Mouse (Mus musculus) thymus, postnatal 4 days (tissue): ENCODE data around the gene Gm11168.
"Not testable (repeated sequence)": the region's sequence is repeated elsewhere in the genome, so short reads cannot be mapped to it uniquely, and the experiment has no call there.

Experiments used
- DNase-seq: peaks from one replicate; pipeline ENCODE4 v3.0.0; 2021

Gene Gm11168

DNA sequence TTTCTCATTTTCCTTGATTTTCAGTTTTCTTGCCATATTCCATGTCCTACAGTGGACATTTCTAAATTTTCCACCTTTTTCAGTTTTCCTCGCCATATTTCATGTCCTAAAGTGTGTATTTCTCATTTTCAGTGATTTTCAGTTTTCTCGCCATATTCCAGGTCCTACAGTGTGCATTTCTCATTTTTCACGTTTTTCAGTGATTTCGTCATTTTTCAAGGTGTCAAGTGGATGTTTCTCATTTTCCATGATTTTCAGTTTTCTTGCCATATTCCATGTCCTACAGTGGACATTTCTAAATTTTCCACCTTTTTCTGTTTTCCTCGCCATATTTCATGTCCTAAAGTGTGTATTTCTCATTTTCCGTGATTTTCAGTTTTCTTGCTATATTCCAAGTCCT lies 22.5 kb downstream of the Gm11168 start:
- peak; percentile 43 for DNase-seq

DNA sequence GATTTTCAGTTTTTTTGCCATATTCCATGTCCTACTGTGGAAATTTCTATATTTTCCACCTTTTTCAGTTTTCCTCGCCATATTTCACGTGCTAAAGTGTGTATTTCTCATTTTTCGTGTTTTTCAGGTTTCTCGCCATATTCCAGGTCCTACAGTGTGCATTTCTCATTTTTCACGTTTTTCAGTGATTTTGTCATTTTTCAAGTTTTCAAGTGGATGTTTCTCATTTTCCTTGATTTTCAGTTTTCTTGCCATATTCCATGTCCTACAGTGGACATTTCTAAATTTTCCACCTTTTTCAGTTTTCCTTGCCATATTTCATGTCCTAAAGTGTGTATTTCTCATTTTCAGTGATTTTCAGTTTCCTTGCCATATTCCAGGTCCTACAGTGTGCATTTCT lies 23.0 kb downstream of the Gm11168 start:
- DNase-seq = not testable (repeated sequence)

DNA sequence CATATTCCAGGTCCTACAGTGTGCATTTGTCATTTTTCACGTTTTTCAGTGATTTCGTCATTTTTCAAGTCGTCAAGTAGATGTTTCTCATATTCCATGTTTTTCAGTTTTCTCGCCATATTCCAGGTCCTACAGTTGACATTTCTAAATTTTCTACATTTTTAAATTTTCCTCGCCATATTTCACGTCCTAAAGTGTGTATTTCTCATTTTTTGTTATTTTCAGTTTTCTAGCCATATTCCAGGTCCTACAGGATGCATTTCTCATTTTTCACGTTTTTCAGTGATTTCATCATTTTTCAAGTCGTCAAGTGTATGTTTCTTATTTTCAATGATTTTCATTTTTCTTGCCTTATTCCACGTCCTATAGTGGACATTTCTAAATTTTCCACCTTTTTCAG lies 23.6 kb downstream of the Gm11168 start:
- DNase-seq = not testable (repeated sequence)

DNA sequence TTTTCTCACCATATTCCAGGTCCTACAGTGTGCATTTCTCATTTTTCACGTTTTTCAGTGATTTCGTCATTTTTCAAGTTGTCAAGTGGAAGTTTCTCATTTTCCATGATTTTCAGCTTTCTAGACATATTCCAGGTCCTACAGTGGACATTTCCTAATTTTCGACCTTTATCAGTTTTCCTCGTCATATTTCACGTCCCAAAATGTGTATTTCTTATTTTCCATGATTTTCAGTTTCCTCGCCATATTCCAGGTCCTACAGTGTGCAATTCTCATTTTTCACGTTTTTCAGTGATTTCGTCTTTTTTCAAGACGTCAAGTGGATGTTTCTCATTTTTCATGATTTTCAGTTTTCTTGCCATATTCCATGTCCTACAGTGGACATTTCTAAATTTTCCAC lies 24.1 kb downstream of the Gm11168 start:
- DNase-seq = not testable (repeated sequence)

DNA sequence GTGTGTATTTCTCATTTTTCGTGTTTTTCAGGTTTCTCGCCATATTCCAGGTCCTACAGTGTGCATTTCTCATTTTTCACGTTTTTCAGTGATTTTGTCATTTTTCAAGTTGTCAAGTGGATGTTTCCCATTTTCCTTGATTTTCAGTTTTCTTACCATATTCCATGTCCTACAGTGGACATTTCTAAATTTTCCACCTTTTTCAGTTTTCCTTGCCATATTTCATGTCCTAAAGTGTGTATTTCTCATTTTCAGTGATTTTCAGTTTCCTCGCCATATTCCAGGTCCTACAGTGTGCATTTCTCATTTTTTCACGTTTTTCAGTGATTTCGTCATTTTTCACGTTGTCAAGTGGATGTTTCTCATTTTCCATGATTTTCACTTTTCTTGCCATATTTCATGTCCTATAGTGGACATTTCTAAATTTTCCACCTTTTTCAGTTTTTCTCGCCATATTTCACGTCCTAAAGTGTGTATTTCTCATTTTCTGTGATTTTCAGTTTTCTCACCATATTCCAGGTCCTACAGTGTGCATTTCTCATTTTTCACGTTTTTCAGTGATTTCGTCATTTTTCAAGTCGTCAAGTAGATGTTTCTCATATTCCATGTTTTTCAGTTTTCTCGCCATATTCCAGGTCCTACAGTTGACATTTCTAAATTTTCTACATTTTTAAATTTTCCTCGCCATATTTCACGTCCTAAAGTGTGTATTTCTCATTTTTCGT lies 26.3 kb downstream of the Gm11168 start:
- DNase-seq = not testable (repeated sequence)

DNA sequence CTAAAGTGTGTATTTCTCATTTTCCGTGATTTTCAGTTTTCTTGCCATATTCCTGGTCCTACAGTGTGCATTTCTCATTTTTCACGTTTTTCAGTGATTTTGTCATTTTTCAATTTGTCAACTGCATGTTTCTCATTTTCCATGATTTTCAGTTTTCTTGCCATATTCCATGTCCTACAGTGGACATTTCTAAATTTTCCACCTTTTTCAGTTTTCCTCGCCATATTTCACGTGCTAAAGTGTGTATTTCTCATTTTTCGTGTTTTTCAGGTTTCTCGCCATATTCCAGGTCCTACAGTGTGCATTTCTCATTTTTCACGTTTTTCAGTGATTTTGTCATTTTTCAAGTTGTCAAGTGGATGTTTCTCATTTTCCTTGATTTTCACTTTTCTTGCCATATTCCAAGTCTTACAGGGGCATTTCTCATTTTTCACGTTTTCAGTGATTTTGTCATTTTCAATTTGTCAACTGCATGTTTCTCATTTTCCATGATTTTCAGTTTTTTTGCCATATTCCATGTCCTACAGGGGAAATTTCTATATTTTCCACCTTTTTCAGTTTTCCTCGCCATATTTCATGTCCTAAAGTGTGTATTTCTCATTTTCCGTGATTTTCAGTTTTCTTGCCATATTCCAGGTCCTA lies 27.7 kb downstream of the Gm11168 start:
- not testable (repeated sequence) for DNase-seq

DNA sequence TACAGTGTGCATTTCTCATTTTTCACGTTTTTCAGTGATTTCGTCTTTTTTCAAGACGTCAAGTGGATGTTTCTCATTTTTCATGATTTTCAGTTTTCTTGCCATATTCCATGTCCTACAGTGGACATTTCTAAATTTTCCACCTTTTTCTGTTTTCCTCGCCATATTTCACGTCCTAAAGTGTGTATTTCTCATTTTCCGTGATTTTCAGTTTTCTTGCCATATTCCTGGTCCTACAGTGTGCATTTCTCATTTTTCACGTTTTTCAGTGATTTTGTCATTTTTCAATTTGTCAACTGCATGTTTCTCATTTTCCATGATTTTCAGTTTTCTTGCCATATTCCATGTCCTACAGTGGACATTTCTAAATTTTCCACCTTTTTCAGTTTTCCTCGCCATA lies 31.2 kb downstream of the Gm11168 start, which contains the start of gene Gm17535:
TSS of gene Gm17535 (plus strand) at position 301 of the 400 bp plus-strand sequence.
- not testable (repeated sequence) for DNase-seq

DNA sequence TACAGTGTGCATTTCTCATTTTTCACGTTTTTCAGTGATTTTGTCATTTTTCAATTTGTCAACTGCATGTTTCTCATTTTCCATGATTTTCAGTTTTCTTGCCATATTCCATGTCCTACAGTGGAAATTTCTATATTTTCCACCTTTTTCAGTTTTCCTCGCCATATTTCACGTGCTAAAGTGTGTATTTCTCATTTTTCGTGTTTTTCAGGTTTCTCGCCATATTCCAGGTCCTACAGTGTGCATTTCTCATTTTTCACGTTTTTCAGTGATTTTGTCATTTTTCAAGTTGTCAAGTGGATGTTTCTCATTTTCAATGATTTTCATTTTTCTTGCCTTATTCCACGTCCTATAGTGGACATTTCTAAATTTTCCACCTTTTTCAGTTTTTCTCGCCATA lies 33.4 kb downstream of the Gm11168 start, which contains the start of gene Gm10715:
TSS of gene Gm10715 (plus strand) at position 301 of the 400 bp plus-strand sequence.
- not testable (repeated sequence) for DNase-seq

DNA sequence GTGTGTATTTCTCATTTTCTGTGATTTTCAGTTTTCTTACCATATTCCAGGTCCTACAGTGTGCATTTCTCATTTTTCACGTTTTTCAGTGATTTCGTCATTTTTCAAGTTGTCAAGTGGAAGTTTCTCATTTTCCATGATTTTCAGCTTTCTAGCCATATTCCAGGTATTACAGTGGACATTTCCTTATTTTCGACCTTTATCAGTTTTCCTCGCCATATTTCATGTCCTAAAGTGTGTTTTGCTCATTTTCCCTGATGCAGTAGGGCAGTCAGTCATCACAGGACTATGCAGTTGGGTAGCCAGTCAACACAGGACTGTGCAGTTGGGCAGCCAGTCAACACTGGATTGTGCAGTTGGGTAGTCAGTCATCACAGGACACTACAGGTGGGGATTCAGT lies 35.0 kb downstream of the Gm11168 start:
- not testable (repeated sequence) for DNase-seq
